Mouse (Mus musculus) 3134 (cell line): ENCODE measurements at regions not wholly inside any gene's neighbourhood (a gene's known extent, or its start where the extent isn't known, plus 50 kb on each side); places are given as distances from the start of the nearest gene placed in this dataset.
"Not testable (repeated sequence)": the region's sequence is repeated elsewhere in the genome, so short reads cannot be mapped to it uniquely, and the experiment has no call there.

ENCODE experiments used
- DNase-seq: peaks from one replicate; pipeline ENCODE4 v3.0.0-alpha.2; 2011; ENCODE audit warnings: low spot score; ENCODE audit not compliant: insufficient read length; ENCODE audit errors: extremely low read depth

DNA sequence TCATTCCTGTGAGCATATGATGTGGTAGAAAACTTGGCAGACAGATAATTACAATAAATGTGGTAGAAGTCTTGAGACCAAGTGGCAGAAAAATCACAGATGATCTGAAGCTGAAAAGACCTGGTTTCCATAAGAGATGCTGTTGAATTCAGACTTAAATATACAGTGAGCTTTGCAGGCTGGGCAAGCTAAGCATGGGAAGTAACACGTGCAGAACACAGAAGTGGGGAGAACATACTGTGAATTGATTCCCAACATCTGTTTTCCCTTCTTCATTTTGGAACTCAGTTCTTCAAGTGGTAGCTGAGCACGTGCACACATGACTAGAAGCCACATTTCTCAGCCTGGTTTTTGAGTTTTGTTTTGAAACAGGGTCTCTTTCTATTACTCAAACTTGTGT is 157.8 kb downstream of the Mterf1b start:
- no peak for DNase-seq

DNA sequence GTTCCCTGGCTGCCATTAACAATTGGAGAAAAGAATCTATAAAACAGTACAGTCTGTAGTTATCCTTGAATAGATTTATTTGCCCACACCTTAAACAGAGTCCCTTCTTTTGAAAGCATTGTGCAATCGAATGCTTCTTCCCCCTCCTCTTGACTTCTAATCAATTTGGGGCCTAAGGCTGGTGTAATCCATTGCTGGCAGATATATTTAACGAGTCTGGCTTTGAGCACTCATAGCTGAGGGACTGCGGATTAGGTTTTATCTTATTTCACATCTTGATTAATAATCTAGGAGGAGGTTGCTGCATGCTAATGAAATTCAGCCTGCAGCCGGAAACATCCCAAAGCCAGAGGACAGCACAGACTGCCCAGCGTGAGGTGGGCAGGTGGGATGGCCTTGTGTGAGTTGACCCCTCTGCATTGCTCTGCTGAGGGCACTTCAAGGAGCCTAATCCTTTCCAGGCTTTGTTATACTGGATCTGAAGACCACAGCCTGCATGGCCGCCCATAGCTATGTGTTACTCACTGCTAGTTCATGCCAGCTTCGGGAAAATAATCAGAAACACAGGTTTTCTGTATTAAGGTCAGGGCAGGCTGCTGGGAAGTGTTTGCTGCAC is 163.6 kb downstream of the Mterf1b start:
- no peak for DNase-seq

GRCm38 (mm10) chr5:4356555-4357273 is 164.5 kb downstream of the Mterf1b start:
- DNase-seq, result not testable (repeated sequence)

DNA sequence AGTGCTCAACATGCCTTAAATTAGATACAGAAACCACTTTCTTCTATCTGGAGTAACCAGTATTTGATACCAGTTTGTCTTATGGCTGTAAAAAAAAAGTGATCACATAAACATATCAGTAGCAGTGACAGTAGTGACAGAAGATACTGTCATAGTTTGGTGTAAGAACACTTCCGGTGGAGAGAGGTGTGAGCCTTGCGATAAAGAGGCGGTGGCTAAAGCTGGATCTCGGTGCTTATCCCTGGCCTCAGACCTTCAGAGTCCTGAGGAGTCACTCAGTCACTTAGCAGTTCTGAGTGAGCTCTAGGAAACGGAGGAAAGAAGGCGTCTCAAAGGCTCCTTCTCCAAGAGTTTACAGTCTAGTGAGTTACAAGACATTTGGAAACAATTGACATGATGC is 169.4 kb downstream of the Mterf1b start:
- not testable (repeated sequence) for DNase-seq

- DNase-seq, result not testable (repeated sequence)
Measured at GRCm38 (mm10) chr5:4384719-4385118, 192.6 kb downstream of the Mterf1b start.

- no peak for DNase-seq
Measured at GRCm38 (mm10) chr5:4391083-4391482, 198.9 kb downstream of the Mterf1b start.

GRCm38 (mm10) chr5:4394353-4395052 is 202.3 kb downstream of the Mterf1b start:
- not testable (repeated sequence) for DNase-seq

- DNase-seq, result no peak
Measured at GRCm38 (mm10) chr5:4398087-4398486, 205.9 kb downstream of the Mterf1b start.

DNA sequence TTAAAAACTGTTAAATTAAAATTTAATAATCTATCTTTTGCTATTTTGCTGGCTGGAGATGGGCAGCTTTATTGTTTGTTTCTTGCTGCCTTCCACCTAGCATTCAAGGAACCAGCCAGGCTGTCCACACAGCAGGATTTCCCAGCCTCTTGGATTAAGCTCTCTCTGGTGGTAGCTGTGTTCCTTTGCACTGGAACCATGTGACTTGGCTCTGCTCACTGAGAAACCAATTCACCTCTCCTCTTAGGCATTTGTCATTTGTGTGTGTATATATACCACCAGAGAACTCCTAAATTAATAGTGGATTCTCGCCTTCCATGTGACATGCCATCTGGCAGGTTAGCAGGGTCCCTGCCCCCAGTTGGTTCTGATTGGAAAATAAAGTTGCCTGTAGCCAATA is 225.6 kb downstream of the Mterf1b start:
- no peak for DNase-seq
